16 mouse cellular contexts compared by ENCODE assay signal in genomic region chr8:70512253-70512903, GRCm38 (mm10). TPM values are rescaled to one million over a fixed set of nuclear protein-coding genes. Genes with fewer than 3 reads are reported as not detected.
A peak's percentile ranks its signal among the peaks of the same experiment; 100 is the strongest.
DNase-seq lines count a peak whose midpoint lies in the region; ATAC-seq and TF ChIP-seq lines count a peak whose summit lies in the region.
"Had no signal": no experiment of that assay in that cellular context is flagged by ENCODE, and none has a peak within 500 bp of the region (broad histone marks: within the 10 kb centered on the region; RNA-seq: fewer than 3 reads in every experiment).

No protein-coding gene starts in this region.

- TF ChIP-seq EP300 in liver, embryonic 14.5 days (IDR thresholded peaks at IDR 0.05; ENCODE audit: low read depth): peak; percentile 45; the same call in 1 of the 2 replicates

- H3K27me3 ChIP-seq in forebrain, embryonic 10.5 days (ENCODE audit: poor library complexity, severe bottlenecking): no peaks in the 10 kb centered on the region
- H3K27me3 ChIP-seq in forebrain, embryonic 15.5 days: no peaks in the 10 kb centered on the region
- H3K27me3 ChIP-seq in liver, embryonic 14.5 days (ENCODE audit: control insufficient read depth, insufficient read depth, low read length): no peaks in the 10 kb centered on the region
- no peaks in the 10 kb centered on the region for H3K27me3 ChIP-seq in forebrain, postnatal 0 days (ENCODE audit: insufficient read depth, low read length)
- H3K27me3 ChIP-seq: hindbrain, embryonic 13.5 days; neural tube, embryonic 12.5 days had no signal

- H3K27ac ChIP-seq in forebrain, embryonic 10.5 days: no peak overlapping the region
- no peak overlapping the region for H3K27ac ChIP-seq in forebrain, embryonic 15.5 days (replicated peaks)
- peak overlapping the region; percentile 91 for H3K27ac ChIP-seq in liver, embryonic 14.5 days
- H3K27ac ChIP-seq in forebrain, postnatal 0 days (ENCODE audit: low read depth, low read length): no peak overlapping the region
- H3K27ac ChIP-seq: gastrocnemius, adult 2 months; hindbrain, embryonic 13.5 days; neural tube, embryonic 12.5 days had no signal

- no peak for ATAC-seq in forebrain, embryonic 15.5 days (replicated peaks)
- no peak for ATAC-seq in liver, embryonic 14.5 days (ENCODE audit: insufficient read depth)
- no peak for ATAC-seq in forebrain, postnatal 0 days
- ATAC-seq: midbrain, embryonic 16.5 days had no signal

- H3K9ac ChIP-seq in forebrain, embryonic 15.5 days (replicated peaks): no peak overlapping the region
- no peak overlapping the region for H3K9ac ChIP-seq in liver, embryonic 14.5 days (replicated peaks)
- H3K9ac ChIP-seq in forebrain, postnatal 0 days: no peak overlapping the region
- H3K9ac ChIP-seq: hindbrain, embryonic 13.5 days; neural tube, embryonic 12.5 days had no signal

- TF ChIP-seq CTCF in liver, embryonic 14.5 days (IDR thresholded peaks at IDR 0.05; ENCODE audit: low read depth): no peak
- no peak for TF ChIP-seq CTCF in forebrain, postnatal 0 days (IDR thresholded peaks at IDR 0.05; ENCODE audit: low read depth)

- H3K4me2 ChIP-seq in forebrain, embryonic 15.5 days (replicated peaks): no peak overlapping the region
- peak overlapping the region; percentile 92 for H3K4me2 ChIP-seq in liver, embryonic 14.5 days (ENCODE audit: low read depth)
- no peak overlapping the region for H3K4me2 ChIP-seq in forebrain, postnatal 0 days (ENCODE audit: low read depth)
- H3K4me2 ChIP-seq: hindbrain, embryonic 13.5 days had no signal

- peak overlapping the region; percentile 98; the same call in 1 of the 2 replicates for H3K4me3 ChIP-seq in forebrain, embryonic 10.5 days
- no peak overlapping the region for H3K4me3 ChIP-seq in forebrain, embryonic 15.5 days
- peak overlapping the region in 1 of 2 experiments; percentile 64; a peak in 2 of 4 replicates for H3K4me3 ChIP-seq in liver, embryonic 14.5 days (ENCODE audit: insufficient read depth in 1 of 2, low read depth in 2 of 2, low read length in 2 of 2)
- no peak overlapping the region for H3K4me3 ChIP-seq in forebrain, postnatal 0 days (ENCODE audit: low read depth, low read length)
- H3K4me3 ChIP-seq: hindbrain, embryonic 13.5 days; layer of hippocampus, adult 2 months; neural tube, embryonic 12.5 days had no signal

- DNase-seq in forebrain, embryonic 10.5 days (ENCODE audit: extremely low spot score, low spot score): no peak
- peak; percentile 50 for DNase-seq in 416B (ENCODE audit: low read depth)
- DNase-seq in MEL-GATA-1-ER (ENCODE audit: extremely low read depth, low read depth): peak; percentile 84
- DNase-seq in liver, embryonic 14.5 days (ENCODE audit: low read depth in 3 of 3, low spot score in 3 of 3): no peak
- no peak for DNase-seq in frontal cortex, postnatal 25 days (ENCODE audit: low spot score in 2 of 2)
- DNase-seq in layer of hippocampus, adult 9-10 months (ENCODE audit: low spot score): no peak
- DNase-seq in forebrain, postnatal 0 days: no peak
- DNase-seq: B cell, adult 2 months; cerebellum, adult 11-12 months; gastrocnemius, adult 2 months; lung, postnatal 10 days had no signal

- H3K9me3 ChIP-seq in forebrain, embryonic 10.5 days: no peaks in the 10 kb centered on the region
- H3K9me3 ChIP-seq in forebrain, embryonic 15.5 days: no peaks in the 10 kb centered on the region
- H3K9me3 ChIP-seq in liver, embryonic 14.5 days (ENCODE audit: control insufficient read depth, low read length): no peaks in the 10 kb centered on the region
- no peaks in the 10 kb centered on the region for H3K9me3 ChIP-seq in forebrain, postnatal 0 days (ENCODE audit: low read length)
- H3K9me3 ChIP-seq: hindbrain, embryonic 13.5 days; neural tube, embryonic 12.5 days had no signal

- 95% methylated on average over 11 of the region's 11 CpGs for WGBS in forebrain, embryonic 10.5 days
- 95% methylated on average over 11 of the region's 11 CpGs for WGBS in forebrain, embryonic 15.5 days
- 59% methylated on average over 11 of the region's 11 CpGs for WGBS in liver, embryonic 14.5 days (ENCODE audit: insufficient replicate concordance)
- 95% methylated on average over 11 of the region's 11 CpGs for WGBS in forebrain, postnatal 0 days

- peaks cover 31% of the 10 kb centered on the region for H3K4me1 ChIP-seq in forebrain, embryonic 10.5 days
- H3K4me1 ChIP-seq in forebrain, embryonic 15.5 days: peaks cover 20% of the 10 kb centered on the region
- peaks cover 22 to 24% of the 10 kb centered on the region in 2 experiments for H3K4me1 ChIP-seq in liver, embryonic 14.5 days (replicated peaks; ENCODE audit: control insufficient read depth in 2 of 2, insufficient read depth in 2 of 2, low read length in 1 of 2)
- H3K4me1 ChIP-seq in forebrain, postnatal 0 days (ENCODE audit: insufficient read depth): peaks cover 13% of the 10 kb centered on the region; the same call in 1 of the 2 replicates

- H3K36me3 ChIP-seq in forebrain, embryonic 10.5 days (replicated peaks): peaks cover 74% of the 10 kb centered on the region
- peaks cover 28% of the 10 kb centered on the region for H3K36me3 ChIP-seq in forebrain, embryonic 15.5 days
- peaks cover 39% of the 10 kb centered on the region for H3K36me3 ChIP-seq in liver, embryonic 14.5 days (replicated peaks; ENCODE audit: control insufficient read depth, insufficient read depth, low read depth)
- peaks cover 33% of the 10 kb centered on the region for H3K36me3 ChIP-seq in forebrain, postnatal 0 days (ENCODE audit: insufficient read depth)

RNA-seq across cellular contexts. Expression of gene Uba52, which starts 1.8 kb away (rescaled TPM):
- 879 and 899 TPM in 2 replicates for polyA plus RNA-seq in forebrain, embryonic 10.5 days (2016; fragmentation: Nextera tagmentation; extraction: Ambion mirVana)
- polyA plus RNA-seq in forebrain, embryonic 15.5 days (2015; fragmentation: Nextera tagmentation; extraction: Ambion mirVana): 724 and 839 TPM in 2 replicates
- polyA plus RNA-seq in liver, embryonic 14.5 days (2012; rRNA removed): 553 and 870 TPM in 2 replicates
- polyA plus RNA-seq in liver, embryonic 14.5 days (2014; fragmentation: Nextera tagmentation; extraction: Ambion mirVana): 738 and 773 TPM in 2 replicates
- total RNA-seq in forebrain, postnatal 0 days (2014; rRNA removed): 459 and 595 TPM in 2 replicates
- polyA plus RNA-seq in forebrain, postnatal 0 days (2015; fragmentation: Nextera tagmentation; extraction: Ambion mirVana): 808 and 1,035 TPM in 2 replicates

RNA-seq across cellular contexts. Expression of gene Rex1bd, which starts 5.8 kb away (rescaled TPM):
- polyA plus RNA-seq in forebrain, embryonic 10.5 days (2016; fragmentation: Nextera tagmentation; extraction: Ambion mirVana): 126 and 136 TPM in 2 replicates
- polyA plus RNA-seq in forebrain, embryonic 15.5 days (2015; fragmentation: Nextera tagmentation; extraction: Ambion mirVana): 164 and 176 TPM in 2 replicates
- 55.1 and 71.6 TPM in 2 replicates for polyA plus RNA-seq in liver, embryonic 14.5 days (2012; rRNA removed)
- 72.0 and 74.2 TPM in 2 replicates for polyA plus RNA-seq in liver, embryonic 14.5 days (2014; fragmentation: Nextera tagmentation; extraction: Ambion mirVana)
- total RNA-seq in forebrain, postnatal 0 days (2014; rRNA removed): 130 and 148 TPM in 2 replicates
- polyA plus RNA-seq in forebrain, postnatal 0 days (2015; fragmentation: Nextera tagmentation; extraction: Ambion mirVana): 200 and 247 TPM in 2 replicates

RNA-seq across cellular contexts. Expression of gene Fkbp8, which starts 15.1 kb away (rescaled TPM):
- 295 and 303 TPM in 2 replicates for polyA plus RNA-seq in forebrain, embryonic 10.5 days (2016; fragmentation: Nextera tagmentation; extraction: Ambion mirVana)
- 433 and 440 TPM in 2 replicates for polyA plus RNA-seq in forebrain, embryonic 15.5 days (2015; fragmentation: Nextera tagmentation; extraction: Ambion mirVana)
- polyA plus RNA-seq in liver, embryonic 14.5 days (2012; rRNA removed): 140 and 149 TPM in 2 replicates
- 114 and 135 TPM in 2 replicates for polyA plus RNA-seq in liver, embryonic 14.5 days (2014; fragmentation: Nextera tagmentation; extraction: Ambion mirVana)
- 559 and 592 TPM in 2 replicates for total RNA-seq in forebrain, postnatal 0 days (2014; rRNA removed)
- polyA plus RNA-seq in forebrain, postnatal 0 days (2015; fragmentation: Nextera tagmentation; extraction: Ambion mirVana): 385 and 426 TPM in 2 replicates

RNA-seq across cellular contexts. Expression of gene Kxd1, which starts 15.4 kb away (rescaled TPM):
- 52.6 and 57.2 TPM in 2 replicates for polyA plus RNA-seq in forebrain, embryonic 10.5 days (2016; fragmentation: Nextera tagmentation; extraction: Ambion mirVana)
- 49.8 and 50.2 TPM in 2 replicates for polyA plus RNA-seq in forebrain, embryonic 15.5 days (2015; fragmentation: Nextera tagmentation; extraction: Ambion mirVana)
- polyA plus RNA-seq in liver, embryonic 14.5 days (2012; rRNA removed): 28.9 and 30.8 TPM in 2 replicates
- 32.6 and 33.3 TPM in 2 replicates for polyA plus RNA-seq in liver, embryonic 14.5 days (2014; fragmentation: Nextera tagmentation; extraction: Ambion mirVana)
- total RNA-seq in forebrain, postnatal 0 days (2014; rRNA removed): 39.1 and 43.5 TPM in 2 replicates
- 51.6 and 51.9 TPM in 2 replicates for polyA plus RNA-seq in forebrain, postnatal 0 days (2015; fragmentation: Nextera tagmentation; extraction: Ambion mirVana)

RNA-seq across cellular contexts. Expression of gene Crlf1, which starts 19.4 kb away (rescaled TPM):
- polyA plus RNA-seq in forebrain, embryonic 10.5 days (2016; fragmentation: Nextera tagmentation; extraction: Ambion mirVana): 34.1 and 48.4 TPM in 2 replicates
- 4.3 and 5.3 TPM in 2 replicates for polyA plus RNA-seq in forebrain, embryonic 15.5 days (2015; fragmentation: Nextera tagmentation; extraction: Ambion mirVana)
- 1.5 and 1.9 TPM in 2 replicates for polyA plus RNA-seq in liver, embryonic 14.5 days (2012; rRNA removed)
- 3.7 and 4.0 TPM in 2 replicates for polyA plus RNA-seq in liver, embryonic 14.5 days (2014; fragmentation: Nextera tagmentation; extraction: Ambion mirVana)
- 6.5 and 20.9 TPM in 2 replicates for total RNA-seq in forebrain, postnatal 0 days (2014; rRNA removed)
- polyA plus RNA-seq in forebrain, postnatal 0 days (2015; fragmentation: Nextera tagmentation; extraction: Ambion mirVana): 24.6 and 34.5 TPM in 2 replicates

Comparison
In these comparisons a context has a peak if more than half of its experiments do, and no peak if none do; other contexts are left out.
1. DNase-seq: peak in 416B (single experiment) and MEL-GATA-1-ER (single experiment); none in forebrain, embryonic 10.5 days (single experiment), liver, embryonic 14.5 days (0 of 3), frontal cortex, postnatal 25 days (0 of 2), layer of hippocampus, adult 9-10 months (single experiment) and forebrain, postnatal 0 days (single experiment).